In genomic region chr10:4155521-4155920, GRCm38 (mm10) we compare ENCODE assay signal across 18 mouse cellular contexts.
DNase-seq lines count a peak whose midpoint lies in the region; ATAC-seq and TF ChIP-seq lines count a peak whose summit lies in the region.
"Had no signal": no experiment of that assay in that cellular context is flagged by ENCODE, and none has a peak within 500 bp of the region (broad histone marks: within the 10 kb centered on the region; RNA-seq: fewer than 3 reads in every experiment).

No protein-coding gene starts in this region.

- DNase-seq in embryonic facial prominence, embryonic 14.5 days (ENCODE audit: low spot score): peak; percentile 74
- no peak for DNase-seq in embryonic facial prominence, embryonic 10.5 days (ENCODE audit: low spot score)
- DNase-seq in lung, postnatal 4 days: no peak
- DNase-seq in stomach, postnatal 0 days (ENCODE audit: low spot score): no peak
- DNase-seq in cerebellum, adult 11-12 months: no peak
- DNase-seq in right cerebral cortex, postnatal 36 days (ENCODE audit: low spot score in 2 of 2): no peak
- DNase-seq: cerebellum, postnatal 10 days; gastrocnemius, postnatal 25 days; left cerebral cortex, postnatal 4 days; retina, postnatal 1 day had no signal

- no peaks in the 10 kb centered on the region for H3K4me1 ChIP-seq in embryonic facial prominence, embryonic 14.5 days (ENCODE audit: control insufficient read depth, insufficient read depth, low read length)
- H3K4me1 ChIP-seq in embryonic facial prominence, embryonic 10.5 days: peaks cover 2% of the 10 kb centered on the region; the same call in 1 of the 2 replicates
- H3K4me1 ChIP-seq in lung, embryonic 16.5 days (replicated peaks; ENCODE audit: control insufficient read depth, insufficient read depth, low read length): peaks cover 21% of the 10 kb centered on the region
- peaks cover 5% of the 10 kb centered on the region; the same call in 1 of the 2 replicates for H3K4me1 ChIP-seq in stomach, postnatal 0 days (replicated peaks; ENCODE audit: control insufficient read depth, insufficient read depth)
- H3K4me1 ChIP-seq: embryonic facial prominence, embryonic 12.5 days; midbrain, embryonic 13.5 days; neural tube, embryonic 12.5 days had no signal

- no peak; the same call in 1 of the 2 replicates for TF ChIP-seq CTCF in stomach, postnatal 0 days (IDR thresholded peaks at IDR 0.05; ENCODE audit: low read depth)

- no peak for TF ChIP-seq EP300 in stomach, postnatal 0 days (optimal IDR thresholded peaks at IDR 0.05)

- 52% methylated on average over 5 of the region's 5 CpGs for WGBS in embryonic facial prominence, embryonic 14.5 days
- WGBS in embryonic facial prominence, embryonic 10.5 days: 83% methylated on average over 5 of the region's 5 CpGs
- 47% methylated on average over 5 of the region's 5 CpGs for WGBS in lung, embryonic 16.5 days
- WGBS in stomach, postnatal 0 days: 27% methylated on average over 5 of the region's 5 CpGs

- H3K27ac ChIP-seq in embryonic facial prominence, embryonic 14.5 days (replicated peaks; ENCODE audit: low read depth, low read length): no peak overlapping the region
- no peak overlapping the region for H3K27ac ChIP-seq in embryonic facial prominence, embryonic 10.5 days (replicated peaks)
- H3K27ac ChIP-seq in lung, embryonic 16.5 days (ENCODE audit: low read length): 0 out of 2 replicates have a peak overlapping the region, but pooled peaks have one; percentile 8
- H3K27ac ChIP-seq in stomach, postnatal 0 days (replicated peaks): 0 out of 2 replicates have a peak overlapping the region, but pooled peaks have one; percentile 13
- H3K27ac ChIP-seq: embryonic facial prominence, embryonic 12.5 days; kidney, postnatal 0 days; liver, embryonic 15.5 days; midbrain, embryonic 13.5 days; neural tube, embryonic 12.5 days had no signal

- H3K36me3 ChIP-seq in embryonic facial prominence, embryonic 14.5 days (ENCODE audit: control insufficient read depth, insufficient read depth, low read length): no peaks in the 10 kb centered on the region
- peaks cover 20% of the 10 kb centered on the region for H3K36me3 ChIP-seq in embryonic facial prominence, embryonic 10.5 days (replicated peaks)
- no peaks in the 10 kb centered on the region for H3K36me3 ChIP-seq in lung, embryonic 16.5 days (ENCODE audit: control insufficient read depth, insufficient read depth, low read length)
- H3K36me3 ChIP-seq in stomach, postnatal 0 days (ENCODE audit: control insufficient read depth, insufficient read depth, low read length): no peaks in the 10 kb centered on the region
- H3K36me3 ChIP-seq: embryonic facial prominence, embryonic 12.5 days; midbrain, embryonic 13.5 days; neural tube, embryonic 12.5 days had no signal

- no peak overlapping the region for H3K4me2 ChIP-seq in embryonic facial prominence, embryonic 14.5 days (ENCODE audit: low read depth, low read length)
- no peak overlapping the region for H3K4me2 ChIP-seq in lung, embryonic 16.5 days (ENCODE audit: low read depth, low read length)
- no peak overlapping the region for H3K4me2 ChIP-seq in stomach, postnatal 0 days (replicated peaks; ENCODE audit: low read depth)
- H3K4me2 ChIP-seq: embryonic facial prominence, embryonic 12.5 days; liver, embryonic 15.5 days; midbrain, embryonic 13.5 days; neural tube, embryonic 12.5 days had no signal

- no peaks in the 10 kb centered on the region for H3K27me3 ChIP-seq in embryonic facial prominence, embryonic 14.5 days (replicated peaks; ENCODE audit: control insufficient read depth, insufficient read depth, low read length)
- no peaks in the 10 kb centered on the region for H3K27me3 ChIP-seq in embryonic facial prominence, embryonic 10.5 days (replicated peaks; ENCODE audit: low read depth, poor library complexity, severe bottlenecking)
- no peaks in the 10 kb centered on the region for H3K27me3 ChIP-seq in lung, embryonic 16.5 days (ENCODE audit: control insufficient read depth, insufficient read depth, low read depth, low read length)
- H3K27me3 ChIP-seq in stomach, postnatal 0 days (ENCODE audit: control insufficient read depth, insufficient read depth, low read length): no peaks in the 10 kb centered on the region
- H3K27me3 ChIP-seq: embryonic facial prominence, embryonic 12.5 days; liver, embryonic 15.5 days; midbrain, embryonic 13.5 days; neural tube, embryonic 12.5 days had no signal

- ATAC-seq in embryonic facial prominence, embryonic 14.5 days (ENCODE audit: low read depth): no peak
- ATAC-seq in lung, embryonic 16.5 days (ENCODE audit: low read depth): no peak
- ATAC-seq in granulocyte monocyte progenitor cell, adult 5-6 weeks (replicated peaks; ENCODE audit: poor library complexity, severe bottlenecking): peak; percentile 91
- no peak for ATAC-seq in stomach, postnatal 0 days (ENCODE audit: low FRiP score, low TSS enrichment)
- ATAC-seq: forebrain, embryonic 14.5 days; midbrain, embryonic 13.5 days had no signal

- no peak overlapping the region for H3K9ac ChIP-seq in embryonic facial prominence, embryonic 14.5 days (ENCODE audit: low read depth, low read length)
- H3K9ac ChIP-seq in lung, embryonic 16.5 days (ENCODE audit: low read length): no peak overlapping the region
- no peak overlapping the region for H3K9ac ChIP-seq in stomach, postnatal 0 days (ENCODE audit: low read length)
- H3K9ac ChIP-seq: embryonic facial prominence, embryonic 12.5 days; liver, embryonic 15.5 days; midbrain, embryonic 13.5 days; neural tube, embryonic 12.5 days had no signal

- no peaks in the 10 kb centered on the region for H3K9me3 ChIP-seq in embryonic facial prominence, embryonic 14.5 days (ENCODE audit: control insufficient read depth, low read length)
- H3K9me3 ChIP-seq in embryonic facial prominence, embryonic 10.5 days: no peaks in the 10 kb centered on the region
- no peaks in the 10 kb centered on the region for H3K9me3 ChIP-seq in lung, embryonic 16.5 days (ENCODE audit: control insufficient read depth, low read length)
- no peaks in the 10 kb centered on the region for H3K9me3 ChIP-seq in stomach, postnatal 0 days (ENCODE audit: control insufficient read depth, low read length)
- H3K9me3 ChIP-seq: embryonic facial prominence, embryonic 12.5 days; liver, embryonic 15.5 days; midbrain, embryonic 13.5 days; neural tube, embryonic 12.5 days had no signal

- H3K4me3 ChIP-seq in embryonic facial prominence, embryonic 14.5 days (ENCODE audit: low read depth, low read length): no peak overlapping the region
- H3K4me3 ChIP-seq in embryonic facial prominence, embryonic 10.5 days: no peak overlapping the region
- no peak overlapping the region for H3K4me3 ChIP-seq in lung, embryonic 16.5 days (ENCODE audit: low read length)
- no peak overlapping the region for H3K4me3 ChIP-seq in stomach, postnatal 0 days (ENCODE audit: low read depth, low read length)
- H3K4me3 ChIP-seq: embryonic facial prominence, embryonic 12.5 days; liver, embryonic 15.5 days; midbrain, embryonic 13.5 days; neural tube, embryonic 12.5 days had no signal

Comparison
In these comparisons a context has a peak if more than half of its experiments do, and no peak if none do; other contexts are left out.
1. H3K27ac ChIP-seq: peak in lung, embryonic 16.5 days (single experiment) and stomach, postnatal 0 days (single experiment); none in embryonic facial prominence, embryonic 14.5 days (single experiment) and embryonic facial prominence, embryonic 10.5 days (single experiment).